Mouse (Mus musculus): Measurements from ENCODE around the gene Pou2f1. TPM values are rescaled to one million over a fixed set of nuclear protein-coding genes. Genes with fewer than 3 reads are reported as not detected.

The Pou2f1 gene
- polyA plus RNA-seq, 1 experiment = 19.2 TPM

GRCm38 (mm10) chr1:166043451-166044149 lies 41.1 kb upstream of the Pou2f1 start:
- no peak overlapping the region for H3K27ac ChIP-seq (ENCODE audit: control insufficient read depth, insufficient read depth, low read depth, low read length)
- peaks cover 12% of the 10 kb centered on the region for H3K4me1 ChIP-seq (ENCODE audit: control insufficient read depth, insufficient read depth, low read length)

GRCm38 (mm10) chr1:166041501-166041900 lies 39.0 kb upstream of the Pou2f1 start:
- no peak overlapping the region for H3K27ac ChIP-seq (ENCODE audit: control insufficient read depth, insufficient read depth, low read depth, low read length)
- H3K4me1 ChIP-seq (ENCODE audit: control insufficient read depth, insufficient read depth, low read length) = peaks cover 5% of the 10 kb centered on the region
- H3K4me3 ChIP-seq (ENCODE audit: control insufficient read depth, low read depth, low read length) = no peak overlapping the region
- H3K27me3 ChIP-seq (ENCODE audit: control insufficient read depth, insufficient read depth, low read length) = no peaks in the 10 kb centered on the region
- no peak for TF ChIP-seq POLR2A (IDR thresholded peaks at IDR 0.05; ENCODE audit: control insufficient read depth, low read depth, low read length)
- no peak for TF ChIP-seq CTCF (IDR thresholded peaks at IDR 0.05; ENCODE audit: control insufficient read depth, insufficient read depth, insufficient replicate concordance, low read depth, low read length)
- no peaks in the 10 kb centered on the region for H3K36me3 ChIP-seq (ENCODE audit: control insufficient read depth, insufficient read depth, low read length)

More at GRCm38 (mm10) chr1:166043451-166044149, 41.1 kb upstream of the Pou2f1 start:
- H3K4me3 ChIP-seq (ENCODE audit: control insufficient read depth, low read depth, low read length) = no peak overlapping the region
- TF ChIP-seq POLR2A (IDR thresholded peaks at IDR 0.05; ENCODE audit: control insufficient read depth, low read depth, low read length) (no peak), CTCF (IDR thresholded peaks at IDR 0.05; ENCODE audit: control insufficient read depth, insufficient read depth, insufficient replicate concordance, low read depth, low read length) (no peak)
- H3K27me3 ChIP-seq (ENCODE audit: control insufficient read depth, insufficient read depth, low read length) = no peaks in the 10 kb centered on the region
- H3K36me3 ChIP-seq (ENCODE audit: control insufficient read depth, insufficient read depth, low read length) = no peaks in the 10 kb centered on the region

- peaks cover 5% of the 10 kb centered on the region for H3K4me1 ChIP-seq (ENCODE audit: control insufficient read depth, insufficient read depth, low read length)
- H3K36me3 ChIP-seq (ENCODE audit: control insufficient read depth, insufficient read depth, low read length) = no peaks in the 10 kb centered on the region
- H3K4me3 ChIP-seq (ENCODE audit: control insufficient read depth, low read depth, low read length) = no peak overlapping the region
- no peak overlapping the region for H3K27ac ChIP-seq (ENCODE audit: control insufficient read depth, insufficient read depth, low read depth, low read length)
- TF ChIP-seq POLR2A (IDR thresholded peaks at IDR 0.05; ENCODE audit: control insufficient read depth, low read depth, low read length) (no peak), CTCF (IDR thresholded peaks at IDR 0.05; ENCODE audit: control insufficient read depth, insufficient read depth, insufficient replicate concordance, low read depth, low read length) (no peak)
- no peaks in the 10 kb centered on the region for H3K27me3 ChIP-seq (ENCODE audit: control insufficient read depth, insufficient read depth, low read length)
Measured at GRCm38 (mm10) chr1:166038731-166039332, 36.4 kb upstream of the Pou2f1 start.

GRCm38 (mm10) chr1:166035045-166035444 lies 32.6 kb upstream of the Pou2f1 start:
- Histone ChIP-seq H3K4me3 (ENCODE audit: control insufficient read depth, low read depth, low read length) (no peak overlapping the region), H3K27me3 (ENCODE audit: control insufficient read depth, insufficient read depth, low read length) (no peaks in the 10 kb centered on the region), H3K4me1 (ENCODE audit: control insufficient read depth, insufficient read depth, low read length) (no peaks in the 10 kb centered on the region), H3K36me3 (ENCODE audit: control insufficient read depth, insufficient read depth, low read length) (no peaks in the 10 kb centered on the region), H3K27ac (ENCODE audit: control insufficient read depth, insufficient read depth, low read depth, low read length) (no peak overlapping the region)
- no peak for TF ChIP-seq CTCF (IDR thresholded peaks at IDR 0.05; ENCODE audit: control insufficient read depth, insufficient read depth, insufficient replicate concordance, low read depth, low read length)
- no peak for TF ChIP-seq POLR2A (IDR thresholded peaks at IDR 0.05; ENCODE audit: control insufficient read depth, low read depth, low read length)

GRCm38 (mm10) chr1:166031673-166032547 lies 29.4 kb upstream of the Pou2f1 start:
- no peaks in the 10 kb centered on the region for H3K36me3 ChIP-seq (ENCODE audit: control insufficient read depth, insufficient read depth, low read length)
- H3K4me1 ChIP-seq (ENCODE audit: control insufficient read depth, insufficient read depth, low read length) = no peaks in the 10 kb centered on the region
- TF ChIP-seq CTCF (IDR thresholded peaks at IDR 0.05; ENCODE audit: control insufficient read depth, insufficient read depth, insufficient replicate concordance, low read depth, low read length) (no peak), POLR2A (IDR thresholded peaks at IDR 0.05; ENCODE audit: control insufficient read depth, low read depth, low read length) (no peak)
- H3K27ac ChIP-seq (ENCODE audit: control insufficient read depth, insufficient read depth, low read depth, low read length) = no peak overlapping the region
- no peak overlapping the region for H3K4me3 ChIP-seq (ENCODE audit: control insufficient read depth, low read depth, low read length)
- no peaks in the 10 kb centered on the region for H3K27me3 ChIP-seq (ENCODE audit: control insufficient read depth, insufficient read depth, low read length)

DNA sequence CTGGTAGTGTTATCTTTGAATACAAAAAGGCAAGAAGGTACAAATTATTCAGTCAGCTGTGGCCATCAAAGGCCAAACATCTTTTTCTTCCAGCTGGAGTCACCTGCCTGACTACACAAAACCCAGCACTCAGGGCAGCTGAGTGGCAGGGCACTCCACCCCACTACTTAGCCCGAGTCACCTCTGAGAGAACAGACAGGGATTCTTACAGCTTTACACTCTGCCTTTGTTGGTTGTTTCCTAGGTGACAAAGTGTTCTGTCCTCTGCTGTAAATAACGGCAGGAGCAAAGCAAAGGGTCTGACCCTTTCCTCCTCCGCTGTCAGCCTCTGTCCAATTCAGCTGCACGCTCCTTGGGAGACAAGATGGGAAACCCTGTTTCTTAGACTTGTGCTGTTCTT lies 21.5 kb upstream of the Pou2f1 start:
- H3K27ac ChIP-seq (ENCODE audit: control insufficient read depth, insufficient read depth, low read depth, low read length) = no peak overlapping the region
- no peaks in the 10 kb centered on the region for H3K27me3 ChIP-seq (ENCODE audit: control insufficient read depth, insufficient read depth, low read length)
- H3K36me3 ChIP-seq (ENCODE audit: control insufficient read depth, insufficient read depth, low read length) = no peaks in the 10 kb centered on the region
- no peaks in the 10 kb centered on the region for H3K4me1 ChIP-seq (ENCODE audit: control insufficient read depth, insufficient read depth, low read length)
- no peak overlapping the region for H3K4me3 ChIP-seq (ENCODE audit: control insufficient read depth, low read depth, low read length)
- no peak for TF ChIP-seq CTCF (IDR thresholded peaks at IDR 0.05; ENCODE audit: control insufficient read depth, insufficient read depth, insufficient replicate concordance, low read depth, low read length)
- peak; percentile 24; the same call in 1 of the 2 replicates for TF ChIP-seq POLR2A (IDR thresholded peaks at IDR 0.05; ENCODE audit: control insufficient read depth, low read depth, low read length)

DNA sequence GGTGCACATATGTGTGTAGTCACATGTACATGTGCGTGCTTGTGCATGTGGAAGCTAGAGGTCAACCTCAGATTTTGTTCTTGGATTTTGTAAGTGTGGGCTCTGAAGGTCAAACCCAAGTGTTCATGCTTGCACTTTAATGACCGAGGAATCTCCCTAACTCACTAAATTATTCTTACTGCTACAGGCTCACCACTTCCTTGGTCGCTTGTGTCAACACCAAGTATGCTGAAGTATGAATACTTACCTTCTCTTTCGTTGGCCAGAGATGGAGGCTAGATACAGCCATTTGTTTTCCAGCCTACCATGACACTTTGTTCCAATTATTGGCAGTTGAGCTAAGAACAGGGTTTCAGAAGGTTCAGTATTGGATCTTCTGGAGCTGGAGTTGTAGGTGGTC lies 14.7 kb upstream of the Pou2f1 start:
- no peaks in the 10 kb centered on the region for H3K36me3 ChIP-seq (ENCODE audit: control insufficient read depth, insufficient read depth, low read length)

More for the DNA sequence above, 14.7 kb upstream of the Pou2f1 start:
- TF ChIP-seq CTCF (IDR thresholded peaks at IDR 0.05; ENCODE audit: control insufficient read depth, insufficient read depth, insufficient replicate concordance, low read depth, low read length) = no peak
- TF ChIP-seq POLR2A (IDR thresholded peaks at IDR 0.05; ENCODE audit: control insufficient read depth, low read depth, low read length) = no peak
- H3K27me3 ChIP-seq (ENCODE audit: control insufficient read depth, insufficient read depth, low read length) = no peaks in the 10 kb centered on the region
- H3K4me1 ChIP-seq (ENCODE audit: control insufficient read depth, insufficient read depth, low read length) = no peaks in the 10 kb centered on the region
- H3K27ac ChIP-seq (ENCODE audit: control insufficient read depth, insufficient read depth, low read depth, low read length) = no peak overlapping the region
- H3K4me3 ChIP-seq (ENCODE audit: control insufficient read depth, low read depth, low read length) = no peak overlapping the region
